Mouse (Mus musculus) retina, adult 2 months (tissue): ENCODE data around the gene Kcnj1.

Experiments used
- DNase-seq: peaks from one replicate; pipeline ENCODE4 v3.0.0-alpha.2; 2012; ENCODE audit warnings: low read depth, low spot score

The Kcnj1 gene

GRCm38 (mm10) chr9:32372202-32372601, at the start of gene Kcnj1:
Gene Kcnj1, plus strand, starts transcription at chr9:32372493.
- DNase-seq, result no peak

DNA sequence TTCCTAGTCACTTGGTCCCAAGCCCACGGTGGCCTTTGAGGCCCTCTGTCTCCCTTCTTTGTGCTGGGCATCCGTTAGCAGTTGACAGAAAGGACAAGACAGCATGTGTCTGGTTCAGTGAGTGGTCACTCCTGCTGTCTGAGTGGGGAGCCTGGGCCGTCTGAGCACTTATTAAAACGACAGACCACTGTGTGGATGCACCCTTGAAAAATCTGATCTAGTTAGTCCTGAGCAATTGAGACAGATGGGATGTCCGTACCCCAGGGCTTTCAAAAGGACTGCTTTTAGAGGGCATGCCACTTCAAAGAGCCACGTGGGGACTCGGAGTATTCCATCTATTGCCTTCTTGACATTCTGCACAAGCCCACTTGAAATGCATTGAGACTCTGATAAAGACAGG, 48.7 kb upstream of the Kcnj1 start:
- no peak for DNase-seq

GRCm38 (mm10) chr9:32328777-32329176, 43.5 kb upstream of the Kcnj1 start:
- DNase-seq, result no peak

- no peak for DNase-seq
These were observed 41.1 kb upstream of the Kcnj1 start for GRCm38 (mm10) chr9:32331162-32331561.

- DNase-seq, result no peak
These were observed 36.7 kb upstream of the Kcnj1 start for GRCm38 (mm10) chr9:32335389-32336150.

GRCm38 (mm10) chr9:32340831-32341230, 31.5 kb upstream of the Kcnj1 start:
- DNase-seq, result no peak

GRCm38 (mm10) chr9:32342929-32343328, 29.4 kb upstream of the Kcnj1 start:
- DNase-seq, result no peak

- no peak for DNase-seq
These were observed 28.2 kb upstream of the Kcnj1 start, which contains the start of gene Kcnj5 for GRCm38 (mm10) chr9:32344051-32344450. Gene Kcnj5, minus strand, starts transcription at chr9:32344350.

GRCm38 (mm10) chr9:32344489-32344888, 27.8 kb upstream of the Kcnj1 start:
- DNase-seq, result no peak

DNA sequence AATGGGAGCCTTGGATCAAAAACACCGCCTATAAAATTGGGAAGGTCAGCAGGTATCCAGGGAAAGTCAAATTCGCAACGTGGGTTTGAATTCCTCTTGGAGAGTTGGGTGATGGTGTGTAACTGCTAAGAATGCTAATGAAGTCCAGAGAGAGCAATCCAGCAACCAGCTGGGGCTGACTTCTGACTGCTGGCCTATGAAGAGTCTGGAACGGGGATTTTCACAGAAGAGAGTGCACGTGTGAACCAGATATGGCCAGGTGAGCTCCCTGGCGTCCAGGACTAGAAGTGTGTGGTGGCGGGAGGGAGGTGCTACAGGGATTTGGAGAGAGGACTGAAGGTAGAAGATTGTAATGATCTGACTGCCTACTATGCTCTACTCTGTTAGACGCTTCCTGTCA, 24.2 kb upstream of the Kcnj1 start:
- DNase-seq, result no peak

DNA sequence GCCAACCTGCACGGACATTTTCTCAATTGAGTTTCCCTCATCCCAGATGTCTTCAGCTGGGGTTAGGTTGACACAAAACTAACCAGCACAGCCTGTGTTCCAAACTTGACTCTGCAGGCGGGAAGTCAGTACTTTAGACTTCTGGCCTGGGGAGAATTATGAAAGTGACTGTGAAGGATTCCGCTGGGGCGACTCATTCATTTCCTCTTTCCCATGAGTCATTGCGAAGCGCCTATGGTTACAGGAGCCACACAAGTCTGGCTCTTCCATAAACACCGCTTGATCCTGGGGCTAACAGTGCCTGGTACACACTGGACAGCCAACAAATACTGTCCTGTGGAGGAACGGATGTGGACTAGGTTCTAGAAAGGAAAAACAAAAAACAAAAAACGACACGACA, 22.9 kb upstream of the Kcnj1 start:
- DNase-seq, result no peak

GRCm38 (mm10) chr9:32350332-32350731, 22.0 kb upstream of the Kcnj1 start:
- peak; percentile 29 for DNase-seq

- DNase-seq, result no peak
These were observed 11.5 kb upstream of the Kcnj1 start for GRCm38 (mm10) chr9:32360770-32361169.

- DNase-seq, result no peak
These were observed 3.5 kb upstream of the Kcnj1 start for GRCm38 (mm10) chr9:32368812-32369211.

- DNase-seq, result no peak
These were observed 2.9 kb upstream of the Kcnj1 start for GRCm38 (mm10) chr9:32369388-32369787.

GRCm38 (mm10) chr9:32373656-32374055, 1.4 kb downstream of the Kcnj1 start:
- no peak for DNase-seq

DNA sequence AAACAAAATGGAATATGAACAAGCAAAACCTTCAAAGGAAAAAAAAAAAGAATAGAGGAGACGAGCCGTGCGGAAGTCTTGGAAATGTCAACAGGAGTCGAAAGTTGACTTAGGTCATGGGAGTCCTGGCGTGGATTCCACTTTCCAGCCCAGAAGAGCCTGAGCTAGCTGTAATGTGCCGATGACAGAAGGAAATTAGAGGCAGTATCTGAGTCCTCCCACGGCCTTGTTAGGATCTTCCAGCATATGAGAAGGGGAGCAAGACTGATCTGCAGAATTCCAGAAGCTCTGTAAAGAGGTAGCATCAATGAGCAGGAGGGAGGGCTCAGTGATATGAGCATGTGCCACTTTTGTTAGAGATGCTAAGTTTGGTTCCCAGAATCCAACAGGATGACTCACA, 3.7 kb downstream of the Kcnj1 start:
- no peak for DNase-seq

GRCm38 (mm10) chr9:32376863-32377590, 4.7 kb downstream of the Kcnj1 start:
- no peak for DNase-seq

DNA sequence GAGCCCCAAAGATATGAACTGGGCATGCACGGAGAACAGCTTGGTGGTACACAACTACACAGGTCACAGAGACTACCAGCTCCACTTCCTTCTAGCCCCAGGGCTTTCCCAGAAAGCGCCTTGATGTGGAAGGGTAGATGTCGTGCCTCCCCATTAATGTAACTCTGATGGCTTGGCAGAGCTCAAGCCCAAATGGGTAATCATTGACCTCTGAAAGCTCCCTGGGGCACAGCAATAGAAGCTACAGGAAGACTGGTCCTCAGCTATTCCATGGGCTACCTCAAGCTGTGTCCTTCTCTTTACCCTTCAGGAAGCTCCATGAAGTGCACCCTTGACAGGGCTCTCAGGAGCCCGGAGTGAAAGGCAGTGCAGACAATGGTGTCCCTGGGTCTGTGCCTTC, 12.6 kb downstream of the Kcnj1 start:
- no peak for DNase-seq

GRCm38 (mm10) chr9:32388120-32388519, 15.8 kb downstream of the Kcnj1 start:
- no peak for DNase-seq

DNA sequence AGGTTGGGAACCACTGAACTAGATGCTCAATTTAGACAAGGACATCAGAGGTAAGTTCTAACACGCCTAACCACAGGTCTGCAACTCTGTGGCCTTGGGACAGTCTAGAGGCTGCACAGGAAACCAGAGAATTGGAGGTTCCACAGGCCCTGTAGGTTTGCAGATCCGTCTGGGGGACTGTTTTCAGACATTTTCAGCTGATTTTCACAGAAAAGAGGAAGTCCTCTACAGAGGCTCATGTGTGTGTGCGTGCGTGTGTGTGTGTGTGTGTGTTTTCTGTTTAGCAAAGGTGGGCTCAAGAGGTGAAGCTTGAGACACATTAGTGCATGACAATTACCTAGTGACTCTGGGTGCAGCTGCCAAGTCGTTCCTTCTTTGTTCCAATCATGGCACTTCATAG, 18.8 kb downstream of the Kcnj1 start:
- DNase-seq, result no peak

GRCm38 (mm10) chr9:32391701-32392100, 19.4 kb downstream of the Kcnj1 start:
- no peak for DNase-seq

DNA sequence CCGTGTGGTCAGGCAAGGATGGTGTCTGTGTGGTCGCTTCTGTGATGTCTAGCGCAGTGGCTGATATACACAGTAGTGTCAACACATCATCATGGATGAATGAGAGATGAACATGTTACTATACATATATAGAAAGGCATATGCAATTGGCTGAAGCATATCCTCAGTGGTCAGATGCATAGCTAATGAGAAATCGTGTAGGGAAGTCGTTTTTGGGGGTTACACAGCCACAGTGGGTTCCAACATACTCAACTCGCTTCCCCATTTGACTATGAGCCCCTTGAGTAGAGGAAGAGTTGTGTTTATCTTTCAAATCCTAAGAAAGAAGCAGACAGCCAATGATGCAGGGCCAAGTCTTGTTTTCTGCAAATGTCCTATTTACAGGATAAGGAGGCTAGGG, 20.4 kb downstream of the Kcnj1 start:
- DNase-seq, result no peak
